Mouse (Mus musculus) CH12.LX (cell line): ENCODE data around the gene Csnk2b.
"Not testable (repeated sequence)": the region's sequence is repeated elsewhere in the genome, so short reads cannot be mapped to it uniquely, and the experiment has no call there.

ENCODE experiments used
- CTCF ChIP-seq, 2 experiments: IDR thresholded peaks in 1 of 2; conservative IDR thresholded peaks in 1 of 2; 2 replicates each; pipeline ENCODE4 v1.5.1; 2011 to 2012; ENCODE audit warnings: low read depth in 2 of 2, low read length in 2 of 2, improper control_type of control experiment in 1 of 2, inconsistent platforms in 1 of 2, mild to moderate bottlenecking in 1 of 2, moderate library complexity in 1 of 2
- E2F4 ChIP-seq: IDR thresholded peaks from 2 replicates; pipeline ENCODE4 v1.6.1; 2011; ENCODE audit warnings: low read depth, low read length, improper control_type of control experiment; ENCODE audit not compliant: insufficient replicate concordance
- MAX ChIP-seq: IDR thresholded peaks from 2 replicates; pipeline ENCODE4 v1.6.1; 2011; ENCODE audit warnings: low read length, improper control_type of control experiment
- POLR2A ChIP-seq: IDR thresholded peaks from 2 replicates; pipeline ENCODE4 v1.6.1; 2011; ENCODE audit warnings: low read depth, mild to moderate bottlenecking, improper control_type of control experiment, low read length

DNA sequence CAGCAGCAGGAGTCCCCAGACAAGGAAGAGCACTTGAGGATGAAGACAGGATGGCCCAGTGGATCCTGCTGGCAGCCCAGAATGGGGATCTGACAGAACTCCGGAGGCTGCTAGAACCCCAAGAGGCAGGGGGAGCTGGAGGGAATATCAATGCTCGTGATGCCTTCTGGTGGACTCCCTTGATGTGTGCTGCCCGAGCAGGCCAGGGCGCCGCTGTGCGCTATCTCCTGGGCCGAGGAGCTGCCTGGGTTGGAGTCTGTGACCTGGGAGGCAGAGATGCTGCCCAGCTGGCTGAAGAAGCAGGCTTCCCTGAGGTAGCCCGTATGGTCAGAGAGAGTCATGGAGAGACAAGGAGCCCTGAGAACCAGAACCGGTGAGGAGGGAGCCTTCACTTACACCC, 1.4 kb upstream of the Csnk2b start:
- TF ChIP-seq CTCF (conservative IDR thresholded peaks at IDR 0.05 in 1 of 2, IDR thresholded peaks at IDR 0.05 in 1 of 2; ENCODE audit: low read depth in 2 of 2, low read length in 2 of 2); POLR2A; MAX; E2F4: not testable (repeated sequence)
